Mouse (Mus musculus) limb, embryonic 15.5 days (tissue): Measurements from ENCODE around the gene Dnajc13. TPM values are rescaled to one million over a fixed set of nuclear protein-coding genes. Genes with fewer than 3 reads are reported as not detected.

Experiments
- ATAC-seq: fragments of 200-750 bp; cut with Nextera tagmentation; 2 replicates; pipeline ENCODE4 v1.8.0; 2017; ENCODE audit warnings: low read depth, moderate TSS enrichment; ENCODE audit not compliant: insufficient number of reproducible peaks, low FRiP score, low TSS enrichment
- H3K27ac ChIP-seq: fragments of 300-500 bp; sonication (generic); 2 replicates; pipeline ENCODE4 v1.5.1; 2015; ENCODE audit warnings: moderate library complexity, mild to moderate bottlenecking, inconsistent platforms
- H3K27me3 ChIP-seq: fragments of 300-500 bp; sonication (generic); 2 replicates; pipeline ENCODE4 v1.6.1; 2015; ENCODE audit warnings: inconsistent platforms
- H3K36me3 ChIP-seq: fragments of 300-500 bp; sonication (generic); 2 replicates; pipeline ENCODE4 v1.6.1; 2015; ENCODE audit warnings: inconsistent platforms
- H3K4me1 ChIP-seq: fragments of 300-500 bp; sonication (generic); 2 replicates; pipeline ENCODE4 v1.6.1; 2015; ENCODE audit warnings: inconsistent platforms
- H3K4me2 ChIP-seq: fragments of 300-500 bp; sonication (generic); 2 replicates; pipeline ENCODE4 v1.6.1; 2015; ENCODE audit warnings: mild to moderate bottlenecking, inconsistent platforms
- H3K4me3 ChIP-seq: fragments of 300-500 bp; sonication (generic); 2 replicates; pipeline ENCODE4 v1.5.1; 2015; ENCODE audit warnings: mild to moderate bottlenecking, inconsistent platforms
- H3K9ac ChIP-seq: fragments of 300-500 bp; sonication (generic); 2 replicates; pipeline ENCODE4 v1.6.1; 2015; ENCODE audit warnings: inconsistent platforms
- H3K9me3 ChIP-seq: fragments of 300-500 bp; sonication (generic); 2 replicates; pipeline ENCODE4 v1.6.1; 2016; ENCODE audit warnings: inconsistent platforms
- WGBS: fragments of 180-500 bp; shearing (Covaris S2); methylation state at CpG from one replicate; pipeline ENCODE4 v1.1.7; 2015; 5-methylcytosine and 5-hydroxymethylcytosine counted together
- polyA plus RNA-seq: library from polyadenylated mRNA; unstranded; fragments of >200 nt; fragmentation: Nextera tagmentation; extraction: Ambion mirVana; gene quantifications from 2 replicates; pipeline ENCODE4 v1.2.1, GENCODE M21; 2015

Dnajc13 gene
- polyA plus RNA-seq, 1 experiment from 2014 or later: 18.1 TPM

DNA sequence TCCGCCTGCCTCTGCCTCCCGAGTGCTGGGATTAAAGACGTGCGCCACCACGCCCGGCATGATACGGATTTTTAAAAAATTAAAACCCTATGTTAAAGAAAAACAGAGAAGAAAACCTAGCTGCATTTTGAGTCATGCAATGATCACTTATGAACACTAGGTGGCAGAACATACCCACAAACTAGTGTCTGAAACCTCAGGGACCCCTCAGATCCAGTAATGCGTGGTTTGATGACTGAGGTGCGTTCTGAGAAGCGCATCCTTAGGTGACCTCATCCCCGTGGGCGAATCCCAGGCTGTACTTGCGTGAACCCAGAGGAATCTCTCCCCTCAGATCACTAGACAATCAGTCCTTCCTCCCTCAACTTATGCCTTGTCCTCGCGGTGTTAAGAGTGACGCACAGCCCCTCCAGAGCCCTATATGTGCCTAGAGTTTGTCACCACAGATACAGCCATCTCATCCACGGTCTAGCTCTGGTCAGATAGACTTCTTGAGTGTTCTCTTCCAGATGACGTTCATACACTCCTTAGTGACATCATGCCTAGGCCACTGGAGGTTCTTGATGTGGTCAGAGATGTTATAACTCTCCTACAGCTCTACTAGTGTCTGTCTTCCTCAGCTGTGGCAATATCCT, 14.9 kb upstream of the Dnajc13 start:
- Histone ChIP-seq H3K4me3 (no peak overlapping the region), H3K4me1 (no peaks in the 10 kb centered on the region), H3K27me3 (peaks cover 7% of the 10 kb centered on the region; the same call in 1 of the 2 replicates), H3K36me3 (no peaks in the 10 kb centered on the region), H3K4me2 (no peak overlapping the region), H3K9me3 (no peaks in the 10 kb centered on the region), H3K27ac (no peak overlapping the region), H3K9ac (no peak overlapping the region)
- ATAC-seq: no peak
- WGBS: 23% methylated on average over 18 of the region's 18 CpGs

DNA sequence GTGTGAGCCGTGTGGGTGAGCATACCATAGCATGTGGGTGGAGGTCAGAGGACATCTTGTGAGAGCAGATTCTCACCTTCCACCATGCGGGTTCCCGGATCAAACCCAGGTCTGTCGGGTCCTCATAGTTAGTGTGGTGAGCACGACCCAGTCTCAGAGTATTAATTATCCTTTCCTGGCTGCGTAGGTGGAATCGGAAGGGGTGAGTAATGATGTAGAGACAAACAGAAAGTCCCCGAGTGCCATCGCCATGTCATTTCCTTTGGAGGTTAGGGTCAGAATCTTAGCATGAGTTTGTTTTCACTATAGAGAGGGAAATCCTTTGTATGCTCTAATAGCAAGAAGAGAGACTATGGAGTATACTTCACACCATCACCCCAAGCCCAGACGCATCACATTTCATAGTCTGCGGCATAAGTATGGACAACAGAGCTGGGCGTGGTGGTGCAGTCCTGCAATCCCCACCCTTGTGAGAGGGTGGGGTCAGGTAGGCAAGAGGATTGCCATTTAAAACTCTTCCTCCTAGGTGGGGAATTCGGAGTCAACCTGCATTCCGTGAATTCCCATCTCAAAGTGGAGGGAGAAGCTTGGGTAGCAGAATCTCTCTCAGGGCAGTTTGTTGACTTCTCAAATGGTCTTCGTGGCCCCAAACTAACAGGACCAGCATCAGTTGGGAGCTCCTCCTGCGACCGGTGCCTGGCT, 12.5 kb upstream of the Dnajc13 start:
- H3K27ac ChIP-seq: no peak overlapping the region
- H3K9ac ChIP-seq: no peak overlapping the region
- no peak overlapping the region for H3K4me3 ChIP-seq
- H3K9me3 ChIP-seq: no peaks in the 10 kb centered on the region
- no peak for ATAC-seq
- peaks cover 7% of the 10 kb centered on the region; the same call in 1 of the 2 replicates for H3K27me3 ChIP-seq
- H3K4me1 ChIP-seq: no peaks in the 10 kb centered on the region
- 78% methylated on average over 17 of the region's 17 CpGs for WGBS
- H3K36me3 ChIP-seq: no peaks in the 10 kb centered on the region
- no peak overlapping the region for H3K4me2 ChIP-seq

GRCm38 (mm10) chr9:104272057-104272456, 9.3 kb upstream of the Dnajc13 start:
- 0 out of 2 replicates have a peak, but pooled peaks cover 3% of the 10 kb centered on the region for H3K27me3 ChIP-seq
- no peak overlapping the region for H3K4me2 ChIP-seq
- no peaks in the 10 kb centered on the region for H3K9me3 ChIP-seq
- H3K9ac ChIP-seq: no peak overlapping the region
- ATAC-seq: no peak
- H3K4me3 ChIP-seq: no peak overlapping the region
- no peaks in the 10 kb centered on the region for H3K36me3 ChIP-seq
- H3K27ac ChIP-seq: no peak overlapping the region
- H3K4me1 ChIP-seq: no peaks in the 10 kb centered on the region
- WGBS: 70% methylated on average over 4 of the region's 4 CpGs

DNA sequence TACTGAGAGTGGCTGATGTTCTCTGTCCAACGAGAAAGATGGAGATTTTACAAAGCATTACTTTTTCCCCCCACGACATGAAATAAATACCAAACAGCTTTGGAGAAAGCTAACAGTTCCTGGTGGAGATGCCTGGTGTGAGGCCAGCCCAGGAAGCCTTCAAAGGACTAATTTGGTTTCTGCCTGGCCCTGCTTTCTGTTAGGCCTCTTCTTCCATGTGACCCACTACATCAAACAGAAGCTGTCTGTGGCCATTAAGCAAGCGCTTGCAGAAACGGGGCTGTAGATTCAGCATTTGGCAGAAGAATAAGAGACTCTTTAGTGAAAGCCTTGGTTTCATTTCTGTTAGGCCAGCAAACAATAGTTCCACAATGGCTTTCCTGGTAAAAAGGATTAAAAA, 8.9 kb upstream of the Dnajc13 start:
- no peak overlapping the region for H3K9ac ChIP-seq
- H3K4me2 ChIP-seq: no peak overlapping the region
- no peak overlapping the region for H3K4me3 ChIP-seq
- no peak overlapping the region for H3K27ac ChIP-seq
- 0 out of 2 replicates have a peak, but pooled peaks cover 3% of the 10 kb centered on the region for H3K27me3 ChIP-seq
- H3K36me3 ChIP-seq: no peaks in the 10 kb centered on the region
- no peaks in the 10 kb centered on the region for H3K9me3 ChIP-seq
- H3K4me1 ChIP-seq: no peaks in the 10 kb centered on the region
- ATAC-seq: no peak
- WGBS: 42% methylated on average over 4 of the region's 4 CpGs

DNA sequence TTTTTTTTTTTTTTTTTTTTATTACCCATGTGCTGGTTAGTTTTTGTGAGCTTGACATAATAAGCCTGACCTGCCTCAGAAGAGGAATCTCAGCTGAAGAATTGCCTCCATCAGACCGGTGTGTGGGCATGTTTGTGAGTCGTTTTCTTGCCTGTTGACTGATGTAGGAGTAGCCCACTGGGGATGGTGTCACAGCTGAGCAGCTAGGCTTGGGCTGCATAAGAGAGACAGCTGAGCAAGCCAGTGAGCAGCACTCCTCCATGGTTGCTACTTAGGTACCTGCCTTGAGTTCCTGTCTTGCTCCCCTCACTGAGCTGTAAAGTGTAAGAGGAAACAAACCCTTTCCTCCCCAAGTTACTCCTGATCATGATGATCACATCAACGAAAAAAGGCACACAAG, 7.2 kb upstream of the Dnajc13 start:
- Histone ChIP-seq H3K27ac (no peak overlapping the region), H3K36me3 (no peaks in the 10 kb centered on the region), H3K27me3 (no peaks in the 10 kb centered on the region), H3K4me2 (no peak overlapping the region), H3K9ac (no peak overlapping the region), H3K9me3 (no peaks in the 10 kb centered on the region), H3K4me1 (no peaks in the 10 kb centered on the region), H3K4me3 (no peak overlapping the region)
- 74% methylated on average over 3 of the region's 3 CpGs for WGBS
- no peak for ATAC-seq

DNA sequence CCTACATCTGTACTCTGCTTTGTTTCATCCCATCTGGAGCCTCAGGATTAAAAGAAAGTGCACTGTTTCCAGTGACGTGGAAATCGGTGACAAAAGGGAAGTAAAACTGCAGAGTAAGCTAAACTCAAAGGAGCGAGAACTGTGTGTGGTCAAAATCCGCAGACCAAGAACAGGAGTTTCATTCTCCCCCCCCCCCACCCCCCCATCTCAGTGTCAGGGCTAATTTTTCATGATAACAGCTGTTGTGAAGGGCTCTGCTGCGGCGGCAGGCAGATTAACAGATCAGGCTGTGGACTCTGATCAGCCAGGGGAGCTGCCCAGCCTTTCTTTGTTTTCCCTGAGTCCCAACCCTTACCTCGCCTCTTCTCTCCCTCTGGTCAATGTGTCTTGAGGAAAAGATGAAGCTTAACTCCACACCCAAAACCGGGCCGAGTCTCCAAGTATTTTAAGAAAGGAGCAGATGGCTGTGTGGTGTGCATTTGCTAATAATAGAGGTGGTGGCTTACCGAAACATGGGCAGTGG, 6.7 kb upstream of the Dnajc13 start:
- Histone ChIP-seq H3K4me3 (no peak overlapping the region), H3K4me1 (no peaks in the 10 kb centered on the region), H3K27ac (no peak overlapping the region), H3K27me3 (no peaks in the 10 kb centered on the region), H3K4me2 (no peak overlapping the region), H3K36me3 (no peaks in the 10 kb centered on the region), H3K9me3 (no peaks in the 10 kb centered on the region), H3K9ac (no peak overlapping the region)
- whole genome bisulfite sequencing: 54% methylated on average over 10 of the region's 10 CpGs
- ATAC-seq: no peak; the same call in 1 of the 2 replicates

DNA sequence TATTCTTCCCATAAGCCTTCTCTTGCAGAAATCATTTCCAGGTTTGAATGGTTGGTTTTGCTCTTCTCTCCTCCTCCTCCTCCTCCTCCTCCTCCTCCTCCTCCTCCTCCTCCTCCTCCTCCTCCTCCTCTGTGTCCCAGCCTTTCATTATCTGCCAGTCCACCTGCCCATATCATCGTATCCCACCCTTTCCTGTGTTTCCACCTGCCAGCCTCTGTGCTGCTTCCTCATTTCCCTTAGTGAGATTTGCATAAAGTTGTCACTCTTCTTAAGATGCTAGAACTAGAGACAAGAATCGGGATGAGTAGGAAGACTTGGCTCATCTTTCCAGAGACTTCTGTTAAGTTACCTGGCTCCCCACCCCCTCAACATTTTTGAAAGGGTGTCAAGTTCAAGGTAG, 1.8 kb upstream of the Dnajc13 start:
- Histone ChIP-seq H3K27ac (no peak overlapping the region), H3K4me3 (no peak overlapping the region), H3K4me1 (peaks cover 19% of the 10 kb centered on the region), H3K4me2 (no peak overlapping the region), H3K9ac (no peak overlapping the region), H3K36me3 (no peaks in the 10 kb centered on the region), H3K27me3 (no peaks in the 10 kb centered on the region), H3K9me3 (no peaks in the 10 kb centered on the region)
- ATAC-seq: no peak
- WGBS: 90% methylated on average over 2 of the region's 2 CpGs

GRCm38 (mm10) chr9:104262016-104262762, 541 bp downstream of the Dnajc13 start:
- under 1% methylated on average over 46 of the region's 46 CpGs for WGBS
- peak; percentile 49 for ATAC-seq
- H3K4me3 ChIP-seq: peak overlapping the region; percentile 100

DNA sequence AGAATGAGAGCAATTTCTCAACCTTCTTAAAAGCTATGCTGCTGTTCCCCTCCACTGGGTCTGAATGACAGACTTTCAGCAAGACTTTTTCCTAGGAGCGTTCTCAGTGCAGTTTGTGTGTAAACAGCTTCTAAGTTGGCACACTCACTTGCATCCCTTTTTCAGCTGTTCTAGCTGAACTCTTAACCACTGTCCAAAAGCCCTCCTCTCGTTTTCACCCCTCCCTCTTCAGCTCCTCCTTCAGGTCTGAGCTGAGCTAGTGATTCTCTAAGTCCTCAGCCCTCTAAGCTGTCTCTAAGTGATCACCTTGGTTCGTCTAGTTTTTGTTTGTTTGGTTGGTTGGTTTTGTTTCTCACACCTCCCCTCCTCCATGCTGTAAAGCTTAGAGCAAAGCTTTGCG, 2.4 kb downstream of the Dnajc13 start:
- H3K9ac ChIP-seq: no peak overlapping the region
- H3K27me3 ChIP-seq: no peaks in the 10 kb centered on the region
- no peak overlapping the region for H3K4me2 ChIP-seq
- no peaks in the 10 kb centered on the region for H3K9me3 ChIP-seq
- peaks cover 19% of the 10 kb centered on the region for H3K4me1 ChIP-seq
- no peaks in the 10 kb centered on the region; the same call in 1 of the 2 replicates for H3K36me3 ChIP-seq
- 37% methylated on average over 4 of the region's 4 CpGs for WGBS
- no peak for ATAC-seq
- no peak overlapping the region for H3K4me3 ChIP-seq
- no peak overlapping the region for H3K27ac ChIP-seq

More at GRCm38 (mm10) chr9:104262016-104262762, 541 bp downstream of the Dnajc13 start:
- H3K36me3 ChIP-seq: no peaks in the 10 kb centered on the region
- no peaks in the 10 kb centered on the region for H3K27me3 ChIP-seq
- peak overlapping the region; percentile 67 for H3K4me2 ChIP-seq
- H3K27ac ChIP-seq: peak overlapping the region; percentile 91
- peaks cover 19% of the 10 kb centered on the region for H3K4me1 ChIP-seq
- H3K9ac ChIP-seq: peak overlapping the region; percentile 90
- no peaks in the 10 kb centered on the region for H3K9me3 ChIP-seq

DNA sequence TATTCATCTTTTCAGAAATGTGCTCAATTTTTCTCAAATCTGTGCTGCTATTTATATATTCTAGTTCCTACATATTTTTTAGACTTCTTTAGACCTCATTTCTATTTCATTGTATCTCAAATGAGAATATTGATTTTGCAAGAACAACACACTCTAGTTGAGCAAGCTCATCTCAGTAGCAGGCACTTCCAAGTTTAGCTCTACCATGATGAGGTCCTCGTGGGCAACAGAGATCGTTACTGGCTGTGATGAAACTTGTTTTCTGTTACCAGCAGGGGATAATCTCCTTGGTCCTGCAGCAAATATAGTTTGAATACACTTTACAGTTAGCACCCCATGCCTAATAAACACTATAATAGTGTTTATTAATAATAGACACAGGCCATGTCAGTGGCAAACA, 6.6 kb downstream of the Dnajc13 start:
- H3K4me2 ChIP-seq: no peak overlapping the region
- ATAC-seq: no peak
- no peaks in the 10 kb centered on the region; the same call in 1 of the 2 replicates for H3K36me3 ChIP-seq
- H3K9ac ChIP-seq: no peak overlapping the region
- H3K9me3 ChIP-seq: no peaks in the 10 kb centered on the region
- H3K27me3 ChIP-seq: no peaks in the 10 kb centered on the region
- peaks cover 9% of the 10 kb centered on the region; the same call in 1 of the 2 replicates for H3K4me1 ChIP-seq
- no peak overlapping the region for H3K27ac ChIP-seq
- 61% methylated on average over 2 of the region's 2 CpGs for WGBS
- no peak overlapping the region for H3K4me3 ChIP-seq

- no peak for ATAC-seq
- Histone ChIP-seq H3K36me3 (no peaks in the 10 kb centered on the region; the same call in 1 of the 2 replicates), H3K27ac (0 out of 2 replicates have a peak overlapping the region, but pooled peaks have one; percentile 40), H3K4me2 (no peak overlapping the region), H3K4me3 (no peak overlapping the region), H3K9ac (no peak overlapping the region), H3K4me1 (no peaks in the 10 kb centered on the region), H3K27me3 (no peaks in the 10 kb centered on the region), H3K9me3 (no peaks in the 10 kb centered on the region)
- WGBS: 51% methylated on average over 9 of the region's 9 CpGs
Measured at GRCm38 (mm10) chr9:104254408-104255180, 8.1 kb downstream of the Dnajc13 start.
